Mouse (Mus musculus) limb, embryonic 11.5 days (tissue): Measurements from ENCODE around the gene Zfp408. TPM values are rescaled to one million over a fixed set of nuclear protein-coding genes. Genes with fewer than 3 reads are reported as not detected.

ENCODE experiments used
- ATAC-seq: fragments of 200-750 bp; cut with Nextera tagmentation; 2 replicates; pipeline ENCODE4 v1.8.0; 2017; ENCODE audit warnings: low read depth; ENCODE audit not compliant: insufficient number of reproducible peaks, low FRiP score, low TSS enrichment
- DNase-seq: peaks from one replicate; pipeline ENCODE4 v3.0.0-alpha.2; 2015; ENCODE audit warnings: low spot score
- H3K27ac ChIP-seq: fragments of 300-500 bp; sonication (generic); replicated peaks from 2 replicates; pipeline ENCODE4 v1.5.1; 2014; ENCODE audit warnings: low read depth, mild to moderate bottlenecking, low read length
- H3K27me3 ChIP-seq: fragments of 300-500 bp; sonication (generic); 2 replicates; pipeline ENCODE4 v1.6.1; 2014; ENCODE audit warnings: mild to moderate bottlenecking, low read length, mixed read lengths; ENCODE audit not compliant: control insufficient read depth, insufficient read depth
- H3K36me3 ChIP-seq: fragments of 300-500 bp; sonication (generic); 2 replicates; pipeline ENCODE4 v1.6.1; 2014; ENCODE audit warnings: mild to moderate bottlenecking, low read length, moderate library complexity, mixed read lengths; ENCODE audit not compliant: control insufficient read depth, insufficient read depth
- H3K4me1 ChIP-seq: fragments of 300-500 bp; sonication (generic); 2 replicates; pipeline ENCODE4 v1.6.1; 2014; ENCODE audit warnings: low read length, mixed read lengths; ENCODE audit not compliant: control insufficient read depth, insufficient read depth
- H3K4me2 ChIP-seq: fragments of 300-500 bp; sonication (generic); 2 replicates; pipeline ENCODE4 v1.6.1; 2014; ENCODE audit warnings: low read depth, mild to moderate bottlenecking, moderate library complexity; ENCODE audit not compliant: severe bottlenecking
- H3K4me3 ChIP-seq: fragments of 300-500 bp; sonication (generic); 2 replicates; pipeline ENCODE4 v1.5.1; 2014; ENCODE audit warnings: low read depth, low read length
- H3K9ac ChIP-seq: fragments of 300-500 bp; sonication (generic); 2 replicates; pipeline ENCODE4 v1.6.1; 2014; ENCODE audit warnings: mild to moderate bottlenecking, low read length
- H3K9me3 ChIP-seq: fragments of 300-500 bp; sonication (generic); 2 replicates; pipeline ENCODE4 v1.6.1; 2016; ENCODE audit warnings: low read length; ENCODE audit not compliant: control insufficient read depth
- WGBS: fragments of 180-500 bp; shearing (Covaris S2); extraction: QIAGEN DNeasy Blood & Tissue Kit; methylation state at CpG from one replicate; pipeline ENCODE4 v1.1.7; 2014; 5-methylcytosine and 5-hydroxymethylcytosine counted together
- polyA plus RNA-seq: library from polyadenylated mRNA; unstranded; fragments of >200 nt; fragmentation: Nextera tagmentation; extraction: Ambion mirVana; gene quantifications from 2 replicates; pipeline ENCODE4 v1.2.1, GENCODE M21; 2014

Zfp408 gene
- polyA plus RNA-seq, 1 experiment from 2014 or later: 7.1 TPM

DNA sequence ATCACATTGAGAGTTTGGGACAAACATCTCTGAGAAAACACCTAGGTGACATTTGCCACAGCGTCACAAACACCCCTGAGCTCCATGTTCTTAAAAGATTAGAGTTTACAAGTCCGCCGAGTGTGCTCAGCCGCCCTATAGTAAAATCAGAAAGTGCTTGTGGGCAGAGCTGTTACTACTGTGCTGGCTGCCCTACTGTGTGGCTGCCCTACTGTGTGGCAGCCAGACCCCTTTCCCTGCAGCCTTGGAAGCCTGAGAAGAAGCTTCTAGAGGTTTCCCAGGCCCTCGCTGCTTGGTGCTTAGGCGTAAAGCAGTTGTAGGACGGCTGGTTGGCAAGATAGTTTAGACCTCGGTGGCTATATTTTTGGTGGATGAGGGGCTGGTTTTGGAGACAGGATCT is 10.1 kb upstream of the Zfp408 start:
- H3K36me3 ChIP-seq: peaks cover 19% of the 10 kb centered on the region
- 95% methylated on average over 8 of the region's 8 CpGs for WGBS
- no peak overlapping the region for H3K4me3 ChIP-seq
- no peak for DNase-seq
- no peak overlapping the region for H3K9ac ChIP-seq
- H3K9me3 ChIP-seq: no peaks in the 10 kb centered on the region
- no peaks in the 10 kb centered on the region for H3K27me3 ChIP-seq
- no peaks in the 10 kb centered on the region for H3K4me1 ChIP-seq
- H3K4me2 ChIP-seq: no peak overlapping the region
- no peak for ATAC-seq
- H3K27ac ChIP-seq: no peak overlapping the region

- Histone ChIP-seq H3K27ac (no peak overlapping the region), H3K4me2 (no peak overlapping the region), H3K9me3 (no peaks in the 10 kb centered on the region), H3K4me3 (no peak overlapping the region), H3K27me3 (no peaks in the 10 kb centered on the region), H3K4me1 (no peaks in the 10 kb centered on the region), H3K36me3 (peaks cover 12% of the 10 kb centered on the region), H3K9ac (no peak overlapping the region)
- ATAC-seq (no peak), DNase-seq (no peak)
- 68% methylated on average over 8 of the region's 8 CpGs for WGBS
These were observed 7.2 kb upstream of the Zfp408 start for GRCm38 (mm10) chr2:91656774-91657173.

DNA sequence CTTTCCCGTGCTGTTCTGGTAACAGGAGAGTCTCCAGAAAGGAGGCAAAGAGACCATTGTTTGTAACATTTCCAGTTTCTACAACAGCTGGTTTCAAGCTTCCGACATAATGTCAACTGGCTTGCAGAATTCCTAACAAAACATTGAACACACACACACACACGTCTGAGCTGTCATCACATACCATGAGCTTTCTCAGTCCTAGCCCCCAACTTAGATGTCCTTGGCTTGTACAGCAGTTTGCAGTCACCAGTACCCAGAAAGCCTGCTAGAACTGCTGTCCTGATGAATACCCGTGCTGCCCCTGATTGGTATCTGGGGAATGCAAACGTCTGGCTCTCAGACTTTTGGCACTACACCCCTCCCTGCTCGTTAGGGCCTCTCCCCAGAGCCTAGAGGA is 6.2 kb upstream of the Zfp408 start:
- Histone ChIP-seq H3K27me3 (no peaks in the 10 kb centered on the region), H3K9ac (no peak overlapping the region), H3K36me3 (peaks cover 10% of the 10 kb centered on the region), H3K27ac (no peak overlapping the region), H3K9me3 (no peaks in the 10 kb centered on the region), H3K4me1 (peaks cover 3% of the 10 kb centered on the region; the same call in 1 of the 2 replicates), H3K4me2 (no peak overlapping the region), H3K4me3 (no peak overlapping the region)
- DNase-seq (no peak), ATAC-seq (no peak)
- WGBS: 68% methylated on average over 6 of the region's 6 CpGs

- Histone ChIP-seq H3K36me3 (peaks cover 10% of the 10 kb centered on the region), H3K27me3 (no peaks in the 10 kb centered on the region), H3K4me3 (no peak overlapping the region), H3K27ac (no peak overlapping the region), H3K4me1 (peaks cover 6% of the 10 kb centered on the region), H3K9me3 (no peaks in the 10 kb centered on the region), H3K9ac (no peak overlapping the region), H3K4me2 (no peak overlapping the region)
- no peak for DNase-seq
- 91% methylated on average over 5 of the region's 5 CpGs for WGBS
- no peak for ATAC-seq
These were observed 5.8 kb upstream of the Zfp408 start for GRCm38 (mm10) chr2:91655388-91655787.

- WGBS: 57% methylated on average over 6 of the region's 6 CpGs
- Histone ChIP-seq H3K4me3 (no peak overlapping the region), H3K4me1 (peaks cover 10% of the 10 kb centered on the region)
These were observed 3.3 kb upstream of the Zfp408 start for GRCm38 (mm10) chr2:91652863-91653262.

DNA sequence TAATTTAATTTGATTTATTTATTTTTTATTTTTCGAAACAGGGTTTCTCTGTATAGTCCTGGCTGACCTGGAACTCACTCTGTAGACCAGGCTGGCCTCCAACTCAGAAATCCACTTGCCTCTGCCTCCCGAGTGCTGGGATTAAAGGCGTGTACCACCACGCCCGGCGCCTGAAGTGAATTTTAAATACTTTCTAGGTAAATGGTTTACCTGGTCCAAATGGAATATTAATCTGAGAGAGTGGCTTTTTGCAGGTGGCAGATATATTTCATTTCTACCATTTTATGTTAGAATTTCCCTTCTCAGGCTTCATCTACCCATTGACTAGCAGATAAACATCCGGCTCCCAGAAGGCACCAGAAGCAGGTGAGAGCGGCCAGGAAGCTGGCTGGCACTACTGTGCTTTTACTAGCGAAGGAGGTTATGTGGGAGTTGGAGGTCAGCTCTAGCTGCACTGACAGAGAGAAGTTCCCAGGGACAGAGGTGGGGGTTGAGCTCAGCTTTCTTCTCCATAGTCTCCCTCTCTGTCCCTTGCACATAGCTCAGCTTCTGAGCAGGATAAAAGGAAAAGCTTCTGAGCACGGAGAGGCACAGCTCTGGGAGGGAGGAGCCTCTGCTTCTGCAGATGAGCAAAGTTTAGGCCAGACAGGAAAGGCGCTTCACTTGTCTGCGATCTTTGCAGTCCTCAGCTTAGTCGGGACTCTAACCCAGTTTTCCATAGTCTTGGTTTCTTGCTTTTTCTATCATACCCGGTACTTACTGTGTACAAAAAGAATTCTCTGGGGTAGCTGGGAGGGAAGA is 2.1 kb upstream of the Zfp408 start:
- Histone ChIP-seq H3K4me1 (peaks cover 10% of the 10 kb centered on the region), H3K36me3 (peaks cover 12% of the 10 kb centered on the region), H3K9me3 (no peaks in the 10 kb centered on the region), H3K4me3 (no peak overlapping the region), H3K27me3 (no peaks in the 10 kb centered on the region), H3K4me2 (no peak overlapping the region), H3K9ac (no peak overlapping the region), H3K27ac (no peak overlapping the region)
- 90% methylated on average over 14 of the region's 14 CpGs for WGBS
- DNase-seq (no peak), ATAC-seq (no peak)

More at GRCm38 (mm10) chr2:91652863-91653262, 3.3 kb upstream of the Zfp408 start:
- Histone ChIP-seq H3K27ac (no peak overlapping the region), H3K9me3 (no peaks in the 10 kb centered on the region), H3K9ac (no peak overlapping the region), H3K4me2 (no peak overlapping the region), H3K27me3 (no peaks in the 10 kb centered on the region), H3K36me3 (peaks cover 7% of the 10 kb centered on the region; the same call in 1 of the 2 replicates)
- ATAC-seq (no peak), DNase-seq (no peak)

DNA sequence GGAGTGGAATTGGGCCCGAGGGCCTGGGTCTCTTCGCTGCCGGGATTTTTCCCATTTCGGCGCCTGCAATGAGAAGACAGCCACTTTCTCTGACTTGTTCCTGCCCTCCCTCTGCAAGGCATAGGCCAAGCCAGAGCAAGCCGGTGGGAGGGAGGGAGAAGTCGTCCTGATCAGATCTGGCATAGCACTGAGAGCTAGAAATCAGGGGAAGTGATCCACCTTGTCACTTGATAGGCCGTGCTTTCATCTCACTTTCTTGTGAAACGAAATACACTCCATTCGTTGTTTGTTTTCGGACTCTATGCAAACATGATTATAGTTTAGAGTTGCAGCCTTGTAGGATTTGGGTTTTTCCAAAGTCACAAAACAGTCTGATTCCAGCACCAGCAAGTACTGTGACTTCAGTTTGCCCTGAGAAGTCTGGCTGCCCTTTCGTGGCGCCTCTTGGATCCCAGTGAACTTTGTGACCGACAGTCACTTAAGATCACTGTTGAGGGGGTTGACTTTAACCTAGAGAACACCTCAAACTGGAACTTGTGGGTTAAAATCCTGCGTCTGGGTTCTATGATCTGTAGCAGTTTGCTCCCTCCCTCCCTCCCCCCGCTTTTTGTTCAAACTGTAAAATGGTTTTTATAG is 887 bp upstream of the Zfp408 start:
- DNase-seq (no peak), ATAC-seq (peak; percentile 60)
- Histone ChIP-seq H3K9ac (peak overlapping the region; percentile 84), H3K27me3 (no peaks in the 10 kb centered on the region), H3K4me1 (peaks cover 10% of the 10 kb centered on the region), H3K36me3 (peaks cover 24% of the 10 kb centered on the region), H3K9me3 (no peaks in the 10 kb centered on the region), H3K27ac (peak overlapping the region; percentile 56), H3K4me2 (peak overlapping the region; percentile 66), H3K4me3 (peak overlapping the region; percentile 90)
- WGBS: 13% methylated on average over 16 of the region's 16 CpGs

DNA sequence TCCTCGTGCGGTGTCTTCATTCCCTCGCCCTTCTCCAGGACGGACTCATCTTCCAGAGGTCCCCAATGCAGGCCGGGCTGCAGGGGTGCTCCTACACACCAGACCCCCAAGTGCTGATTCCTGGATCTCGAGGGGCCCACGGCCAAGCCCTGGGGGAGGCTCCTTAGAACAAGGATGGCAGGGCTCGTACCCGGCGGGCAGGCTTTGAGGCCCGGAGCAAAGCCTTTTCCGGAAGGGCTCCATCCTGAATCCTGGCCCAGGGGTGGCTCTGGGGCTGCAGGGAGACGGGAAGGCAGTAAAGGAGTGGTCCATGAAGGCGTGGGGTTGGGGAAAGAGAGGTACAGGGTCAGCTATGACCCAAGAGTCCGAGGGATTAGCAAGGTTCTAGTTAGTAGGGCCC is 439 bp downstream of the Zfp408 start:
- H3K27ac ChIP-seq: peak overlapping the region; percentile 77; the same call in 1 of the 2 replicates

More for the DNA sequence above, 439 bp downstream of the Zfp408 start:
- peaks cover 10% of the 10 kb centered on the region for H3K4me1 ChIP-seq
- H3K27me3 ChIP-seq: no peaks in the 10 kb centered on the region
- H3K9me3 ChIP-seq: no peaks in the 10 kb centered on the region
- WGBS: 3% methylated on average over 15 of the region's 15 CpGs
- H3K36me3 ChIP-seq: peaks cover 33% of the 10 kb centered on the region
- DNase-seq: no peak
- ATAC-seq: peak; percentile 22; the same call in 1 of the 2 replicates
- H3K9ac ChIP-seq: peak overlapping the region; percentile 84
- peak overlapping the region; percentile 90 for H3K4me3 ChIP-seq
- peak overlapping the region; percentile 91 for H3K4me2 ChIP-seq
